20 mouse cellular contexts compared by ENCODE assay signal in the genomic region with DNA sequence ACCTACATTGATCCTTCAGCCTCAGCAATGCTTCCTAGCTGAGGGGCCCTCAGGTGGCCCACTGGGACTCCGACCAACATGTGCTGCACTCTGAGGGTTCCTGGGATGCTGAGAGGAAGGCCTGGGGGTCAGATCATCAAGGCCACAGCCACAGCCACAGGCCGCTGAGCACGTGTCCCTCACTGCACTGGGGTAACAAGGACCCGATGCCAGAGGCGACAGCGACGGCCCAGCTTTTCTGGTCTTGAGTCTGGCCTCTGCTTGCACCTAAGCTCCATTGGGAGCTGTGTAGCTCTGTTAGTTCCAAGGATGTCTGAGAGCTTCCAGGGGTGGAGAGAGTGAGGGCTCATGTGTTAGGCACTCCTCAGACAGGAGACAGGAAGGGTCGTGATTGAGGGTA. TPM values are rescaled to one million over a fixed set of nuclear protein-coding genes. Genes with fewer than 3 reads are reported as not detected.
"Had no signal": no experiment of that assay in that cellular context is flagged by ENCODE, and none has a peak within 500 bp of the region (broad histone marks: within the 10 kb centered on the region; RNA-seq: fewer than 3 reads in every experiment).

No protein-coding gene starts in this region.

- DNase-seq: kidney, adult 11 months; kidney, adult 9 months; kidney, postnatal 36 days; left cerebral cortex, postnatal 4 days; lung, embryonic 14.5 days; lung, postnatal 10 days; lung, postnatal 4 days; spleen, adult 18-20 months; thymus, postnatal 36 days had no signal

- H3K9me3 ChIP-seq: liver, embryonic 12.5 days; midbrain, embryonic 12.5 days; neural tube, embryonic 15.5 days had no signal

- H3K27me3 ChIP-seq: liver, embryonic 12.5 days had no signal

- H3K4me2 ChIP-seq: liver, embryonic 12.5 days; lung, embryonic 14.5 days; midbrain, embryonic 12.5 days; neural tube, embryonic 15.5 days had no signal

- H3K4me3 ChIP-seq: liver, embryonic 12.5 days; midbrain, embryonic 12.5 days; myocyte; neural tube, embryonic 15.5 days had no signal

- H3K36me3 ChIP-seq: liver, embryonic 12.5 days; midbrain, embryonic 12.5 days; neural tube, embryonic 15.5 days had no signal

- ATAC-seq: liver, embryonic 12.5 days had no signal

- H3K27ac ChIP-seq: kidney, postnatal 0 days; liver, embryonic 12.5 days; midbrain, embryonic 12.5 days; neural tube, embryonic 15.5 days had no signal

- H3K9ac ChIP-seq: liver, embryonic 12.5 days; lung, embryonic 14.5 days; midbrain, embryonic 12.5 days; neural tube, embryonic 15.5 days had no signal

RNA-seq across cellular contexts. Expression of gene B230104I21Rik, which starts 34.9 kb away (rescaled TPM):
- total RNA-seq: left cerebral cortex, adult 18-20 months; left cerebral cortex, postnatal 10 days; left cerebral cortex, postnatal 4 days; megakaryocyte, adult 5-6 weeks had no signal
- polyA plus RNA-seq: kidney, postnatal 0 days; liver, embryonic 12.5 days; liver, embryonic 16.5 days; lung, embryonic 14.5 days; midbrain, embryonic 12.5 days; myocyte; neural tube, embryonic 15.5 days; stomach, embryonic 16.5 days; thymus, postnatal 0 days had no signal
